Mouse (Mus musculus): Measurements from ENCODE around the gene Tedc2. TPM values are rescaled to one million over a fixed set of nuclear protein-coding genes. Genes with fewer than 3 reads are reported as not detected.
A peak's percentile ranks its signal among the peaks of the same experiment; 100 is the strongest.

Tedc2 gene
- 10 to 100 TPM; 10.8 to 11.0 TPM for total RNA-seq (2021)
- long read RNA-seq, experiment 1, transcript Tedc2-201 (10 exons, 2,166 nt): major isoform, 8 of 20 reads
- long read RNA-seq, experiment 1, partial matches to known transcripts: 5 of 20 reads
- long read RNA-seq, experiment 1, other reads (novel, unspliced or antisense): 6 of 20 reads
- long read RNA-seq, experiment 2, partial matches to known transcripts: 0 of 8 reads
- long read RNA-seq, experiment 2, other reads (novel, unspliced or antisense): 2 of 8 reads

GRCm38 (mm10) chr17:24220435-24221411, at the start of gene Tedc2:
Tedc2 (minus strand) TSS chr17:24220851.
- peak; percentile 89 to 90 for DNase-seq (ENCODE audit: extremely low spot score in 1 of 2, low spot score in 2 of 2)
- no peak for TF ChIP-seq CTCF (IDR thresholded peaks at IDR 0.05)
- intact Hi-C loops (cut with DNase I): no loop called here
- Histone ChIP-seq H3K27ac (peak within 1 kb of the TSS; percentile 89), H3K4me3 (peak within 1 kb of the TSS; percentile 83)

- intact Hi-C loops (cut with DNase I): no loop called here
- TF ChIP-seq CTCF (IDR thresholded peaks at IDR 0.05): no peak
- no peak for DNase-seq (ENCODE audit: extremely low spot score in 1 of 2, low spot score in 2 of 2)
- Histone ChIP-seq H3K27ac (no peak overlapping the region), H3K4me3 (no peak overlapping the region)
Observed at GRCm38 (mm10) chr17:24267133-24267532, 46.5 kb upstream of the Tedc2 start.

GRCm38 (mm10) chr17:24264766-24265165, 44.1 kb upstream of the Tedc2 start:
- Histone ChIP-seq H3K27ac (no peak overlapping the region), H3K4me3 (no peak overlapping the region)
- no peak for DNase-seq (ENCODE audit: extremely low spot score in 1 of 2, low spot score in 2 of 2)
- intact Hi-C loops (cut with DNase I): no loop called here
- TF ChIP-seq CTCF (IDR thresholded peaks at IDR 0.05): no peak

GRCm38 (mm10) chr17:24260516-24260915, 39.9 kb upstream of the Tedc2 start:
- DNase-seq (ENCODE audit: extremely low spot score in 1 of 2, low spot score in 2 of 2): no peak
- Histone ChIP-seq H3K4me3 (no peak overlapping the region), H3K27ac (no peak overlapping the region)
- intact Hi-C loops (cut with DNase I): no loop called here
- TF ChIP-seq CTCF (IDR thresholded peaks at IDR 0.05): no peak

- Histone ChIP-seq H3K27ac (no peak overlapping the region), H3K4me3 (no peak overlapping the region)
- no peak for DNase-seq (ENCODE audit: extremely low spot score in 1 of 2, low spot score in 2 of 2)
- intact Hi-C loops (cut with DNase I): no loop called here
- TF ChIP-seq CTCF (IDR thresholded peaks at IDR 0.05): no peak
Observed at GRCm38 (mm10) chr17:24259702-24260101, 39.1 kb upstream of the Tedc2 start.

GRCm38 (mm10) chr17:24258981-24259380, 38.3 kb upstream of the Tedc2 start:
- intact Hi-C loops (cut with DNase I): no loop called here
- no peak for DNase-seq (ENCODE audit: extremely low spot score in 1 of 2, low spot score in 2 of 2)
- TF ChIP-seq CTCF (IDR thresholded peaks at IDR 0.05): no peak
- Histone ChIP-seq H3K27ac (no peak overlapping the region), H3K4me3 (no peak overlapping the region)

- intact Hi-C loops (cut with DNase I): loop anchor here (5.0 kb wide), 1 partner anchor 100 kb away; the partner anchor contains the start of genes Abca17 and Abca3
- no peak for DNase-seq (ENCODE audit: extremely low spot score in 1 of 2, low spot score in 2 of 2)
- TF ChIP-seq CTCF (IDR thresholded peaks at IDR 0.05): no peak
- H3K4me3 ChIP-seq: no peak overlapping the region
- H3K27ac ChIP-seq: no peak overlapping the region
Observed at GRCm38 (mm10) chr17:24252329-24252728, 31.7 kb upstream of the Tedc2 start.

- peak; percentile 93 to 95 for DNase-seq (ENCODE audit: extremely low spot score in 1 of 2, low spot score in 2 of 2)
- Histone ChIP-seq H3K27ac (peak within 1 kb of the TSS; percentile 45), H3K4me3 (peak within 1 kb of the TSS; percentile 74)
- intact Hi-C loops (cut with DNase I): loop anchor here (5.0 kb wide), 1 partner anchor 101 kb away; the partner anchor contains the start of genes Abca17 and Abca3
- peak; percentile 61 for TF ChIP-seq CTCF (IDR thresholded peaks at IDR 0.05)
Observed at GRCm38 (mm10) chr17:24251320-24252069, 30.8 kb upstream of the Tedc2 start, which contains the start of gene Ccnf. Ccnf (minus strand) TSS chr17:24251484.

GRCm38 (mm10) chr17:24250988-24251319, 30.3 kb upstream of the Tedc2 start:
- no peak for DNase-seq (ENCODE audit: extremely low spot score in 1 of 2, low spot score in 2 of 2)
- TF ChIP-seq CTCF (IDR thresholded peaks at IDR 0.05): no peak
- Histone ChIP-seq H3K27ac (peak overlapping the region; percentile 45), H3K4me3 (peak overlapping the region; percentile 74)
- intact Hi-C loops (cut with DNase I): loop anchor here (5.0 kb wide), 1 partner anchor 101 kb away; the partner anchor contains the start of genes Abca17 and Abca3

GRCm38 (mm10) chr17:24248641-24249040, 28.0 kb upstream of the Tedc2 start:
- DNase-seq (ENCODE audit: extremely low spot score in 1 of 2, low spot score in 2 of 2): no peak
- Histone ChIP-seq H3K27ac (no peak overlapping the region), H3K4me3 (no peak overlapping the region)
- TF ChIP-seq CTCF (IDR thresholded peaks at IDR 0.05): peak; percentile 27
- intact Hi-C loops (cut with DNase I): no loop called here

GRCm38 (mm10) chr17:24244061-24244460, 23.4 kb upstream of the Tedc2 start:
- intact Hi-C loops (cut with DNase I): no loop called here

More at GRCm38 (mm10) chr17:24244061-24244460, 23.4 kb upstream of the Tedc2 start:
- TF ChIP-seq CTCF (IDR thresholded peaks at IDR 0.05): no peak
- Histone ChIP-seq H3K27ac (peak overlapping the region; percentile 58), H3K4me3 (no peak overlapping the region)
- DNase-seq (ENCODE audit: extremely low spot score in 1 of 2, low spot score in 2 of 2): no peak
